Mouse (Mus musculus) lung, postnatal 25 days (tissue): ENCODE measurements around the gene Bmpr1a.
"Not testable (repeated sequence)": the region's sequence is repeated elsewhere in the genome, so short reads cannot be mapped to it uniquely, and the experiment has no call there.

ENCODE experiments used
- DNase-seq: peaks from one replicate; pipeline ENCODE4 v3.0.0; 2022; ENCODE audit warnings: low spot score

Gene Bmpr1a

GRCm38 (mm10) chr14:34393295-34393694 lies 109.8 kb downstream of the Bmpr1a start:
- no peak for DNase-seq

GRCm38 (mm10) chr14:34382921-34383704 lies 120.0 kb downstream of the Bmpr1a start:
- no peak for DNase-seq

DNA sequence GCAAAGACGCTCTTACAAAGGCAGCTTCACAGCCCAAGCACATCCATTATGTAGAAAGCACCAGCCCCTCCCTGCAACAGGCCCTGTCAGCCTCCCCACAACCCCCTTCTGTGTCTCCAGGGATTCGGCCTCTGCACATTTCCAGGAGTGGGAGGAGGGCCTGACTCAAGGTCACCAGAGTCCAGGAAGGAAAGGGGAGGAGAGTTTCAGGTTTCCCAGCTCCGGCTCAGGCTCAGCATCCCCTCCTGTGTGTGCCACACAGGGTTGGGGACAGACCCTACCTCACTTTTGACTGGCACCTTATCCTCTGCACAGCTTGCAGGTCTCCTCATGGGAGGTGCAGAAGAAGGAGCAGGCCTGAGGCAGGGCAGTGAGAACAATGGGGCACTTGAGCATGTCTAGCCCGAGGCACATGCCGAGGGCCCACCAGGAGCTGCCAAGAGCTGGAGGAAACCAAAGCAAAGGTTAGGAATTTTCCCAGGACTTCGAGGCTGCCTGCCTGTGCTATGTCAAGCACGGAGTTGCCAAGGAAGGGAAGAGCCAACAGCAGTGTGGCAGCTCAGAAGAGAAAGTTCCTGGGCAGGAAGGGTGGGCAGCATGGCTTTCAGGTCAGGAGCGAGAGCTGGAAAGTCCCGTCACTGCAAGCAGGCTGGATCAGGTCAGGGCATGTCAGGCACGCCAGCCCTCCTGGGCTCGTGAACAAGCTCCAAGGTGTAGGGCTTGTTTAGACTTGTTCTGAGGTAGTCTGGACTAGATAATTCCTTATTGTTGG lies 124.4 kb downstream of the Bmpr1a start:
- peak; percentile 34 for DNase-seq

GRCm38 (mm10) chr14:34377121-34377520 lies 126.0 kb downstream of the Bmpr1a start:
- DNase-seq, result no peak

DNA sequence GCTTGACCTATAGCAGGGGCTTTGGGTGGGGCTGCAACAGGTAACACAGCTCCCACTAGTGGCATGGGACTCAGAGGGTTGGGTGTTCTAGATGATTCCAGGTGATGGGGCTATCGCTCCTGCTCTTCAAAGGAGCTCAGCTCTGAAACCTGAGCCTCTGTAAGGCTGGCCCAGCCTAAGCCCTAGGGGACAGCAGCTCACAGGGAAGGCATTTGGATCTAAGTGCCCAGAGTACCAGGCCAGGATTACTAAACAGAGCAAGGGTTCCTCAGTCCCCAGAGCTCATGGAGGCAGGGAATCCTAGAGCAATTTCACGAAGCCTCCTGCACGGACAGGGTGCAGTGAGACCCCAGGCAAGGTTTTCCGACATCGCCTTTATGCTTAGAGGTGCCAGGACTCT lies 127.2 kb downstream of the Bmpr1a start:
- no peak for DNase-seq

- no peak for DNase-seq
These were observed 127.7 kb downstream of the Bmpr1a start, which contains the start of gene Mmrn2 for GRCm38 (mm10) chr14:34375415-34375904. Gene Mmrn2 (plus strand): TSS chr14:34375465.

DNA sequence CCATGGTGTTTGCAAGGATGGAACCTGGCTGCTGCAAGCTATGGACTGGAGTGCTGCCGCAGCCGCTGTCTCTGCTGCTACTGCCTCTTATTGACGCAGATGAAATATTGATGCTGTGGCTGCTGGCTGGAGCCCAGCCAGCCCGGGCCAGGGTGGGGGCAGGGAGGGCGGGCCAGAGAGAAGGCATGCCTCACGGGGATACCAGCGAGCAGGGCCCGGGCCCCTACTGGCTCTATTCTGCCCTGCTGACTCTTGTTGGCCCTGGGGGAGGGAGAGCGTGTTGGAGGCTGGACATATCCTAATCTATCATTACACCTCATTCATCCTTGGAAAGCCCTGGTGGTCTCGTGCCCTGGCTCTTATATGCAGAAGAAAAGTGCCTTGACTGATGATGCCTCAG lies 128.6 kb downstream of the Bmpr1a start, which contains the start of gene Sncg:
Sncg (minus strand) TSS at position 213 of the 400 bp plus-strand sequence.
- no peak for DNase-seq

DNA sequence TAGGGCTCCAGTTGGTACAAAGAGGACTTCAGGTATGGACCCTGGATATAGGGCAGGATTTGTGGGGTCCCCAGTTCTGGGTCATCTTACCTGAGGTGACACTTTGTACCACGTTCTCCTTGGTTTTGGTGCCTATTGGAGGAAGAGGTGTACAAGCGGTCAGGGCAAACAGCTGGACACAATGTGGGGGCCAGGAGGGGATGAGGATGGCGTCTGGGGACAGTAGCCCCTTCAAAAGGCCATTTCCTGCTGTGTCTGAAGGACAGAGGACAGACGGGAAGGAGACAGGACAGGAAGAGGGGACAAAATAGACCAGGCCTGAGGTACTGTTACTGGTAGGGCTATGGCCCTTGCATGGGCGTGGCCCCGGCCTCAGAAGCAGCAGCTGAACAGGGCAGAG lies 129.6 kb downstream of the Bmpr1a start:
- no peak for DNase-seq

GRCm38 (mm10) chr14:34372646-34373045 lies 130.5 kb downstream of the Bmpr1a start:
- peak; percentile 50 for DNase-seq

- DNase-seq, result no peak
These were observed 131.4 kb downstream of the Bmpr1a start for GRCm38 (mm10) chr14:34371763-34372162.

- no peak for DNase-seq
These were observed 132.2 kb downstream of the Bmpr1a start for GRCm38 (mm10) chr14:34370921-34371320.

GRCm38 (mm10) chr14:34370203-34370602 lies 132.9 kb downstream of the Bmpr1a start:
- DNase-seq, result no peak

DNA sequence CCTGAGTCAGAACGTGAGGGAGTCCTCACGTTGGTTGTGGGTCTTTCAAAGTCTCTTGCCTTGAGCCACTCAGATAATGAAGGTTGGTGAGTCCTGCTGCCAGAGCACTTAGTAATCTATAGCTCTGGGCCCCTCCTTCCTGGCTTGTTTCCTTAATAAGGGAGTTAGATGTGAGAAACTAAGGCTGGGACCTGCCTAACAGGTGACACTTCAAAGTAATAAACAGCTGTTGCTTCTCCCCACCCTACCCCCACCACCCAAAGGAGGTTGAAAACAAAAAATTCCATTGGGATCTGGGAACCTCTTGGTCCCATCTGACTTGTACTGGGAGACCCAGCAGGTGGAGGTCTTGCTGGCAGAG lies 138.0 kb downstream of the Bmpr1a start:
- DNase-seq, result no peak

- not testable (repeated sequence) for DNase-seq
These were observed 138.6 kb downstream of the Bmpr1a start for GRCm38 (mm10) chr14:34364254-34365146.

- DNase-seq, result peak; percentile 82
These were observed 139.5 kb downstream of the Bmpr1a start for GRCm38 (mm10) chr14:34363490-34364253.

- peak; percentile 78 for DNase-seq
These were observed 140.3 kb downstream of the Bmpr1a start for GRCm38 (mm10) chr14:34362726-34363445.

DNA sequence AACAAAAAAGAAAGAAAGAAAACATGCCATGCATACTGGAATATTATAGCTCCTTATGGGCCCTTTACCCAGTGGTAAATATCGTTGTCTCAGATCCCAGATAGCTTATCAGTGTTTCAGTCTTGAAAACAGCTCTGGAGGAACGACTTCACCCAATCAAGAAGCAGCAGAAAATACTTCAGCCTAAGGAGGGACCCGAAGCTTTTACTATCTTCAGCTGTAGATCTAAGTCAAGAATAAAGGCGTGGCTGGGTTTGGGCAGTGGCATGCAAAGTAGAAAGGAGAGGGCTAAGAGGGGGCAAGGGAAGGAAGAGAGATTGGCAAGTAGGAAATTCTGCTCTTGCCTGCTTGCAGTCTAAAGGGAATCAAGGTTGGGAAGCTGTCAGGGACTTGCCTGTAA lies 141.0 kb downstream of the Bmpr1a start:
- DNase-seq, result no peak
